Mouse (Mus musculus): ENCODE measurements around the gene Slc22a2. TPM values are rescaled to one million over a fixed set of nuclear protein-coding genes. Genes with fewer than 3 reads are reported as not detected.

Slc22a2 gene
- total RNA-seq, 4 experiments from 2014 or later = 0.41 to 0.96 (median 0.59) TPM

Other genes with a start within 250 kb of the Slc22a2 start
- gene Plg, start 205.5 kb upstream of the Slc22a2 start, total RNA-seq (2022) = under 1 TPM in 1 of 4 experiments, not detected in 3; 0.16 TPM
- under 1 TPM; 0.38 to 0.64 (median 0.59) TPM for gene Slc22a3, start 76.4 kb upstream of the Slc22a2 start, total RNA-seq (2022)
- not detected for gene Slc22a1, start 91.7 kb downstream of the Slc22a2 start, total RNA-seq (2022)
- gene Igf2r, start 185.5 kb downstream of the Slc22a2 start, total RNA-seq (2022) = 10 to 100 TPM; 26.5 to 31.7 (median 27.7) TPM